Mouse (Mus musculus): ENCODE data around the gene Ppp1r9a. TPM values are rescaled to one million over a fixed set of nuclear protein-coding genes. Genes with fewer than 3 reads are reported as not detected.

Ppp1r9a gene
- polyA plus RNA-seq, 2 experiments: 2.6 to 3.0 TPM

DNA sequence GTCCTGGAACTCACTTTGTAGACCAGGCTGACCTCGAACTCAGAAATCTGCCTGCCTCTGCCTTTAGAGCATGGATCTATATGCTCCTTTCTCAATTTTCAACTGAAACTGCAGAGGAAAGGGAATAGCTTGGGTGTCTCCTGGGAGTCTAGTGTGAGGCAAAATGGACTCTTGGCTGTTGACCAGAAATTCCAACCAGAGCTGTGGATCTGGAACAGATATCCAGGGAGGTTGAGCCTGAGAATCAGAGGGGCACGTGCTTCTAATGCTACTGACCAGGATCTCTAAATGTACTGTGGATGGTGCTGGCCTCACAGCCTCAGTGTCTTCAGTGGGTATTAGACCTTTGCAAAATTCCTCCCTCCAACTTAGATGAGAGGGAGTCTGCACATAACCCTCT, 247.2 kb downstream of the Ppp1r9a start:
- ATAC-seq (ENCODE audit: insufficient read depth) (no peak), DNase-seq (ENCODE audit: low read depth in 3 of 3, low spot score in 3 of 3) (no peak)
- H3K36me3 ChIP-seq (replicated peaks; ENCODE audit: control insufficient read depth, insufficient read depth, low read depth): no peaks in the 10 kb centered on the region
- H3K4me2 ChIP-seq (ENCODE audit: low read depth): no peak overlapping the region
- WGBS (ENCODE audit: insufficient replicate concordance): 80% methylated on average over 2 of the region's 2 CpGs
- TF ChIP-seq EP300 (IDR thresholded peaks at IDR 0.05; ENCODE audit: low read depth) (no peak), CTCF (IDR thresholded peaks at IDR 0.05; ENCODE audit: low read depth) (no peak)
- H3K9me3 ChIP-seq (ENCODE audit: control insufficient read depth, low read length): no peaks in the 10 kb centered on the region
- H3K27ac ChIP-seq: no peak overlapping the region
- no peak overlapping the region for H3K4me3 ChIP-seq (ENCODE audit: insufficient read depth in 1 of 2, low read depth in 2 of 2, low read length in 2 of 2)
- peaks cover 43 to 47% of the 10 kb centered on the region in 2 experiments for H3K4me1 ChIP-seq (replicated peaks; ENCODE audit: control insufficient read depth in 2 of 2, insufficient read depth in 2 of 2, low read length in 1 of 2)
- no peak overlapping the region for H3K9ac ChIP-seq (replicated peaks)
- no peaks in the 10 kb centered on the region for H3K27me3 ChIP-seq (ENCODE audit: control insufficient read depth, insufficient read depth, low read length)

DNA sequence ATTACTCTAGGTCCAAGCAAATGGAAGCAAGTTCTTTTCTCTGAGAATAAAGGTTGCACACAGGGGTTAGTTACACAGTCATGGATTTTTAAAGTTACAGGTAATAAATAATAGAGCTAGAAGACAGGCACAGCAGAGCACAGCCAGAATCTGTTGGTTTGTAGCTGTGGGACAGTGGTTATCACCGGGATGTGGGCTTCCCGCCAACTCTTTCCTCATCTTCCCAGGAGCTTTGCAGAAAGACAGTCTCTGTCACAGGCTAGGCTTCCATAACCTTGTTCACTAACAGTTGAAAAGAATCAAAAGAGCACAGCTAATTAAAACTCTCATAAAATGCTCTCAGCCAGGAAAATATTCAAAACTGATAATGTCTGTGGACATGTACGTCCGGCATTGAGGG, 248.5 kb downstream of the Ppp1r9a start:
- no peak overlapping the region; the same call in 1 of the 2 replicates for H3K27ac ChIP-seq
- ATAC-seq (ENCODE audit: insufficient read depth): no peak
- H3K27me3 ChIP-seq (ENCODE audit: control insufficient read depth, insufficient read depth, low read length): no peaks in the 10 kb centered on the region
- no peak overlapping the region for H3K4me3 ChIP-seq (ENCODE audit: insufficient read depth in 1 of 2, low read depth in 2 of 2, low read length in 2 of 2)
- TF ChIP-seq CTCF (IDR thresholded peaks at IDR 0.05; ENCODE audit: low read depth): no peak
- no peak for TF ChIP-seq EP300 (IDR thresholded peaks at IDR 0.05; ENCODE audit: low read depth)
- no peaks in the 10 kb centered on the region for H3K9me3 ChIP-seq (ENCODE audit: control insufficient read depth, low read length)
- no peak overlapping the region for H3K4me2 ChIP-seq (ENCODE audit: low read depth)
- no peak for DNase-seq (ENCODE audit: low read depth in 3 of 3, low spot score in 3 of 3)
- peaks cover 48 to 53% of the 10 kb centered on the region in 2 experiments for H3K4me1 ChIP-seq (replicated peaks; ENCODE audit: control insufficient read depth in 2 of 2, insufficient read depth in 2 of 2, low read length in 1 of 2)
- H3K36me3 ChIP-seq (replicated peaks; ENCODE audit: control insufficient read depth, insufficient read depth, low read depth): no peaks in the 10 kb centered on the region
- no peak overlapping the region for H3K9ac ChIP-seq (replicated peaks)
- 74% methylated on average over 4 of the region's 4 CpGs for WGBS (ENCODE audit: insufficient replicate concordance)

DNA sequence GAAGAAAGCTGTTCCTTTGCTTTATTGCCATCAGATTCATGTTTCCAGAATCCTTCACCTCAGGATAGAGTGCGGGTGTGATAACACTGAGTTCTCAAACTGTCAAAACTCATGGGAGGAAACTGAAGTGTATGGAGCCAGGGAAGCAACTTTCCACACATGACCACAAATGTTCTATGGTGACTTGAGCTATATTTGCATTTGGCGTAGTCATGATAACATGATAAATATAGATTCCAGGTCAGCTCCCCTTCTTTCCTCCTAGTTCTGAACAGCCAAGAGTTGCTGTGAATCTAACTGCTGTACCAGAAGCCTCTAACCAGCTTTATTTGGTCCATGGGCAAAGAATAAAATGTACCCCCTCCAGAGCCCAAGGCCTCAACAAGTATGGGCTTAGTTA, 249.5 kb downstream of the Ppp1r9a start:
- Histone ChIP-seq H3K27me3 (ENCODE audit: control insufficient read depth, insufficient read depth, low read length) (no peaks in the 10 kb centered on the region), H3K9ac (replicated peaks) (peak overlapping the region; percentile 34), H3K9me3 (ENCODE audit: control insufficient read depth, low read length) (no peaks in the 10 kb centered on the region), H3K4me3 (ENCODE audit: insufficient read depth in 1 of 2, low read depth in 2 of 2, low read length in 2 of 2) (no peak overlapping the region), H3K36me3 (replicated peaks; ENCODE audit: control insufficient read depth, insufficient read depth, low read depth) (no peaks in the 10 kb centered on the region), H3K27ac (peak overlapping the region; percentile 53), H3K4me1 (replicated peaks; ENCODE audit: control insufficient read depth in 2 of 2, insufficient read depth in 2 of 2, low read length in 1 of 2) (peaks cover 58 to 61% of the 10 kb centered on the region in 2 experiments), H3K4me2 (ENCODE audit: low read depth) (peak overlapping the region; percentile 75)
- DNase-seq (ENCODE audit: low read depth in 3 of 3, low spot score in 3 of 3): no peak
- no peak for ATAC-seq (ENCODE audit: insufficient read depth)
- WGBS (ENCODE audit: insufficient replicate concordance): 49% methylated on average over 2 of the region's 2 CpGs
- TF ChIP-seq CTCF (IDR thresholded peaks at IDR 0.05; ENCODE audit: low read depth) (no peak), EP300 (IDR thresholded peaks at IDR 0.05; ENCODE audit: low read depth) (no peak)

DNA sequence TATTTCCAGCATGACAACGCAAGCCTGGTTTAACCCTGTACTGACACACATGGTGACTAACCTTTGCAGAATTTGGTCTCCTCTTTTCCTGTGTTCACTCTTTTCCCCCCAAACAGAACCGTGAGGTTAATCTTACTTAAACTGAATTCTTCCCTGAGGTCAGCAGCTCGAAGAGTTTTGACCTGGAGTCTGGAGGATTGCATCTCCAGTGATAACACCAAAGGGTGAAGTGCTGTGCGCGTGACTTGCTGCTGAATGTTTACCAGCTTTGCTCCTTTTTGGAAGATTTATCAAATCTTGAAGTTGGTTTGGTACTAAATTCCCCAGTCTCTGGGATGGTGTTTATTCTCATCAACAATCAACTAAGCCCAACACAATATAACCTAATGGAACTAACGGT, 252.1 kb downstream of the Ppp1r9a start:
- H3K4me1 ChIP-seq (replicated peaks; ENCODE audit: control insufficient read depth in 2 of 2, insufficient read depth in 2 of 2, low read length in 1 of 2): peaks cover 65 to 69% of the 10 kb centered on the region in 2 experiments
- H3K36me3 ChIP-seq (replicated peaks; ENCODE audit: control insufficient read depth, insufficient read depth, low read depth): no peaks in the 10 kb centered on the region
- 30% methylated on average over 6 of the region's 6 CpGs for WGBS (ENCODE audit: insufficient replicate concordance)
- H3K27ac ChIP-seq: peak overlapping the region; percentile 94
- H3K9ac ChIP-seq (replicated peaks): peak overlapping the region; percentile 71
- no peaks in the 10 kb centered on the region for H3K9me3 ChIP-seq (ENCODE audit: control insufficient read depth, low read length)
- no peaks in the 10 kb centered on the region for H3K27me3 ChIP-seq (ENCODE audit: control insufficient read depth, insufficient read depth, low read length)
- TF ChIP-seq CTCF (IDR thresholded peaks at IDR 0.05; ENCODE audit: low read depth) (no peak), EP300 (IDR thresholded peaks at IDR 0.05; ENCODE audit: low read depth) (no peak; the same call in 1 of the 2 replicates)
- ATAC-seq (ENCODE audit: insufficient read depth) (peak; percentile 14; the same call in 1 of the 2 replicates), DNase-seq (ENCODE audit: low read depth in 3 of 3, low spot score in 3 of 3) (peak in 2 of 3 experiments; percentile 25 to 47)
- H3K4me2 ChIP-seq (ENCODE audit: low read depth): peak overlapping the region; percentile 75
- H3K4me3 ChIP-seq (ENCODE audit: insufficient read depth in 1 of 2, low read depth in 2 of 2, low read length in 2 of 2): peak overlapping the region; percentile 49 to 57

DNA sequence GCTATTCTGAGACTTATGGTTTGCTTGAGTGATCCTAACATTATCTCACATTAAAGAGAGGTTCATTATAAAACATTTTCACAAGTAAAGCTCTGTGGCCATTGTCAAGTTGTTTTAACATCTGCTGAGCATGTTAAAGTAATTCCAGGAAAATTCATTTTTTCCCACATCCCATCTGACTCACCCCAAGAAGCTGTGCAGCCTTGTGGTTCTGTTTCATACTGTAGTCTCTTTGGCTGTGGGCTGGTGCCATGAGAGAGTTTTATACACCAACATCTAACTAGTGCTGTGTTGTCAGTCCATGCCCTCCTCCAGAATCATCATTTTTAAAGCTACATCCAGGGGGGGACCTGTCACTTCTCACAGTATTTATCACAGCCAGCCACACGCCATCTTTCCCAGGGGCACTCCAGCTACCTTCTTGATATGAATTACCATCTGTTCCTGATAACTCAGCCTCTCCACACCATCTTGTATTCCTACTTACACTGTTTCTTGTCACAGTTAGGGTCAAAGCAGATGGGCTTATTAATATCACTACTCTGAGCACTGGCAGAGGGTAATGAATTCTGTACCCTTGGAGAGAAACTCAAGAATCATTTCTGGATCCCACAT, 252.7 kb downstream of the Ppp1r9a start:
- peaks cover 69 to 72% of the 10 kb centered on the region in 2 experiments for H3K4me1 ChIP-seq (replicated peaks; ENCODE audit: control insufficient read depth in 2 of 2, insufficient read depth in 2 of 2, low read length in 1 of 2)
- peak overlapping the region; percentile 94 for H3K27ac ChIP-seq
- peak overlapping the region; percentile 49 to 57 for H3K4me3 ChIP-seq (ENCODE audit: insufficient read depth in 1 of 2, low read depth in 2 of 2, low read length in 2 of 2)

More for the DNA sequence above, 252.7 kb downstream of the Ppp1r9a start:
- peak; percentile 82 to 90 (median 83) for DNase-seq (ENCODE audit: low read depth in 3 of 3, low spot score in 3 of 3)
- H3K4me2 ChIP-seq (ENCODE audit: low read depth): peak overlapping the region; percentile 75
- H3K27me3 ChIP-seq (ENCODE audit: control insufficient read depth, insufficient read depth, low read length): no peaks in the 10 kb centered on the region
- ATAC-seq (ENCODE audit: insufficient read depth): peak; percentile 89
- H3K9ac ChIP-seq (replicated peaks): peak overlapping the region; percentile 71
- H3K9me3 ChIP-seq (ENCODE audit: control insufficient read depth, low read length): no peaks in the 10 kb centered on the region
- 14% methylated on average over 1 of the region's 1 CpGs for whole genome bisulfite sequencing (ENCODE audit: insufficient replicate concordance)
- TF ChIP-seq EP300 (IDR thresholded peaks at IDR 0.05; ENCODE audit: low read depth) (peak; percentile 97), CTCF (IDR thresholded peaks at IDR 0.05; ENCODE audit: low read depth) (peak; percentile 20; the same call in 1 of the 2 replicates)
- H3K36me3 ChIP-seq (replicated peaks; ENCODE audit: control insufficient read depth, insufficient read depth, low read depth): no peaks in the 10 kb centered on the region
